Mouse (Mus musculus): Measurements from ENCODE around the gene Mindy2.
"Not testable (repeated sequence)": the region's sequence is repeated elsewhere in the genome, so short reads cannot be mapped to it uniquely, and the experiment has no call there.

The Mindy2 gene

DNA sequence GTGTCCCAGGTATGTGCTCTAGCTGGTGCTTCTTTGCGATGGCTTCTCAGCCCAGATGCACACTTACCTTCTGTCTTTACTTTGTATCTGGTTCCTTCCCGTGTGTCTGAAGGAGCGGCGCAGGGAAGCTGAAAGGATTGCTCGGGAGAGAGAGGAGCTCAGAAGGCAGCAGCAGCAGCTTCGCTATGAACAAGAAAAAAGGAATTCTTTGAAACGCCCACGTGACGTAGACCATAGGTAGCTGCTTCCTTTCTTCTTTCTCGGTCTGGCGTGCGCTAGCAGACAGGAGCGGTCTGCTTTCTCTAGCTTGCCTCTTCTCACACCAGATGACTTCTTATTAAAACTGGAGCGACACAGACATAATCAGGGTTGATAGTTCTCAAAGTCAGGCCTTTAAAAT is 72.3 kb downstream of the Mindy2 start:
- DNase-seq (ENCODE audit: low spot score): no peak

GRCm38 (mm10) chr9:70580956-70581355 is 76.0 kb downstream of the Mindy2 start:
- DNase-seq (ENCODE audit: low spot score): no peak

DNA sequence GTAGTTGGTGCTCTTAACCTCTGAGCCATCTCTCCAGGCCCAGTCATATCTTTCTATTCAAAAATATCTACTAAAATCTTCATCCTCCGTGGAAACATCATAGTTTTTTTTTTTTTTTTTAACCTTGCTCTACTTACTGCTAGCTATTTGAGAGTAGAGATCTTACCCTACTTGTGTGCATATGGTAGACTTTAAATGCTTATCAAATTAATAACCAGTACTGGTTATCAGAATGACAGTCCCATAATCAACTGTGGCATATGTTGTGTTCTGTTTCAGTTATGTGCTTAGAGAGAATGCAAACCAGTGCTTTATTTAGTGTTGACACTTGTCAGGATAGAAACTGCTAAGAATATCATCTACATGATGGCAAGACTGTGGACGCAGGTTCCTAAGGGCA is 78.9 kb downstream of the Mindy2 start:
- DNase-seq (ENCODE audit: low spot score): no peak

- DNase-seq (ENCODE audit: low spot score): no peak
Measured at GRCm38 (mm10) chr9:70570351-70570750, 86.6 kb downstream of the Mindy2 start.

DNA sequence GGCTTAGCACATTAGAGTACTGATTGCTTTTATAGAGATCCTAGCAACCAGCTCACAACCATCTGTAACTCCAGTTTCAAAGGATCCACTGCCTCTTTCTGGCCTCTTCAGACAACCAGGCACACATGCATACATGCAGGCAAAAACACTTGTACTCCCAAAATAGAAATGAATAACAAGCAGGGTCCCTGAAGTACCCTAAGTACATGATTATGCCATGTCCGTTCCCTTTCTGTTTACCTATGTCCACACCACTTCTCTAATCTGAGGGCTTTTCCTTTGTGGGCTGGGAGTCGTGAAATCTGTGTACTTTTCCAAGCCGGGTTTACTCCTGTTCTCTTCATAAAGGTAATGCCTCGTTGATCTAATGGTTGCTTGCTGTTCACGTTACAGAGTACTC is 89.3 kb downstream of the Mindy2 start:
- DNase-seq (ENCODE audit: low spot score): no peak

GRCm38 (mm10) chr9:70562825-70563224 is 94.1 kb downstream of the Mindy2 start:
- DNase-seq (ENCODE audit: low spot score): no peak

DNA sequence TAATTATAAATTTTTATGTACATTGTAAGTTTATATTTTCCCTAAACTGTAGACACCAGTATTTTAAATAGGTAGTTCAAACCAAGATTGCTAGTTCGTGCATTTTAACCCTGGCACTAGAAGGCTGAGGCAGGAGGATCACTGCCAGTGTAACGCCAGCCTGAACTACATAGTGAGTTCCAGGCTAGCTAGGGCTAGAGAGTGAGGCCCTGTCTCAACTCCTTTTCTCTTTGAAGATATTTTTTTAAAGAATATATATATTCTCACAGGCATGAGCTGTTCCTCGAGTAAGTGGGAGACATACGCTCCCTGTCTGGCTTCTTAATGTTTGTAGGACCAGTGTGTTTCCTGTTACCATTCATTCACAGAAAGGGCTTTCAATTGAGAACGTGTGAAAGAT is 100.2 kb downstream of the Mindy2 start:
- DNase-seq (ENCODE audit: low spot score): no peak

DNA sequence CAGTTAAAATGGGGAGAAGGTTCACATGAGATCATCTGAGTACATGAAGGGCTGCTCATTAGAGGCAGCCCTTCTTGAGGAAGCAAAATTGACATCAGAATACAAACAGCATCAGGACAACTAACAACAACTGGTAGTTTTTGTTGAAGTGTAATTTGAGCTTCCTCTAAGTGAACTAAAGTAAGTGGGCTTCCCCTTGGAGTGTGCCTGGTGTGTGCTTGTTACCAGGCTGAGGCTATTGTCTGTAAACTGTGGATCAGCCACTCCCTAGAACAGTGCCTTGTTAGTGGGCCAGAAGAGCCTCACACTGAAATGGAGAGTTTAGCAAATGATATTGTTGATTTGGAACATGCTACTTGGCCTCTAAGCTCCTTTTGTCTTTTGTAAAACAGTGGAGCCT is 101.5 kb downstream of the Mindy2 start:
- DNase-seq (ENCODE audit: low spot score): no peak

DNA sequence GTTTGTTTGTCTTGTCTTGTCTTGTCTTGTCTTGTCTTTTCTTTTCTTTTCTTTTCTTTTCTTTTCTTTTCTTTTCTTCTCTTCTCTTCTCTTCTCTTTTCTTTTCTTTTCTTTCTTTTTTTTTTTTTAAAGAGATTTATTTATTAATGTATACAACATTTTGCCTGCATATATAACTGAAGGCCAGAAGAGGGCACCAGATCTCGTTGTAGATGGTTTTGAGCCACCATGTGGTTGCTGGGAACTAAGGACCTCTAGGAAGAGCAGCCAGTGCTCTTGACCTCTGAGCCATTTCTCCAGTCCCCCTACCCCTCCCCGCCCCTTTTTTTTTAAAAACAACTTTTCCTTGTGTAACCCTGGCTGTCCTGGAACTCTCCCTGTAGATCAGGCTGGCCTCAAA is 104.7 kb downstream of the Mindy2 start:
- DNase-seq (ENCODE audit: low spot score): not testable (repeated sequence)

GRCm38 (mm10) chr9:70551524-70551923 is 105.5 kb downstream of the Mindy2 start:
- DNase-seq (ENCODE audit: low spot score): no peak
